Mouse (Mus musculus): ENCODE results near the gene Tbc1d17. TPM values are rescaled to one million over a fixed set of nuclear protein-coding genes. Genes with fewer than 3 reads are reported as not detected.

Tbc1d17 gene
- polyA plus RNA-seq, 1 experiment, result 46.7 TPM

GRCm38 (mm10) chr7:44894175-44894574 is 45.3 kb upstream of the Tbc1d17 start:
- Histone ChIP-seq H3K27me3 (ENCODE audit: control insufficient read depth, insufficient read depth, low read length, poor library complexity, severe bottlenecking) (no peaks in the 10 kb centered on the region), H3K4me1 (ENCODE audit: control insufficient read depth, insufficient read depth, low read length) (peaks cover 3% of the 10 kb centered on the region), H3K9ac (ENCODE audit: low read depth, poor library complexity, severe bottlenecking) (no peak overlapping the region), H3K36me3 (ENCODE audit: control insufficient read depth, insufficient read depth, low read length, poor library complexity, severe bottlenecking) (peaks cover 3% of the 10 kb centered on the region; the same call in 1 of the 2 replicates), H3K27ac (ENCODE audit: insufficient read depth, low read length) (no peak overlapping the region), H3K9me3 (replicated peaks; ENCODE audit: control insufficient read depth, insufficient read depth, low read length, poor library complexity, severe bottlenecking) (no peaks in the 10 kb centered on the region), H3K4me3 (ENCODE audit: low read depth, low read length) (no peak overlapping the region)
- TF ChIP-seq POLR2A (IDR thresholded peaks at IDR 0.05; ENCODE audit: insufficient read depth, low read length) (no peak), CTCF (IDR thresholded peaks at IDR 0.05; ENCODE audit: low read depth, low read length) (no peak), EP300 (IDR thresholded peaks at IDR 0.05; ENCODE audit: insufficient read depth, low read depth, low read length) (no peak)

- TF ChIP-seq CTCF (IDR thresholded peaks at IDR 0.05; ENCODE audit: low read depth, low read length) (no peak), EP300 (IDR thresholded peaks at IDR 0.05; ENCODE audit: insufficient read depth, low read depth, low read length) (no peak), POLR2A (IDR thresholded peaks at IDR 0.05; ENCODE audit: insufficient read depth, low read length) (no peak)
- Histone ChIP-seq H3K4me1 (ENCODE audit: control insufficient read depth, insufficient read depth, low read length) (peaks cover 3% of the 10 kb centered on the region), H3K36me3 (ENCODE audit: control insufficient read depth, insufficient read depth, low read length, poor library complexity, severe bottlenecking) (peaks cover 10% of the 10 kb centered on the region), H3K9me3 (replicated peaks; ENCODE audit: control insufficient read depth, insufficient read depth, low read length, poor library complexity, severe bottlenecking) (no peaks in the 10 kb centered on the region), H3K27me3 (ENCODE audit: control insufficient read depth, insufficient read depth, low read length, poor library complexity, severe bottlenecking) (no peaks in the 10 kb centered on the region), H3K27ac (ENCODE audit: insufficient read depth, low read length) (no peak overlapping the region), H3K4me3 (ENCODE audit: low read depth, low read length) (no peak overlapping the region), H3K9ac (ENCODE audit: low read depth, poor library complexity, severe bottlenecking) (no peak overlapping the region)
Observed at GRCm38 (mm10) chr7:44893197-44893596, 44.3 kb upstream of the Tbc1d17 start.

GRCm38 (mm10) chr7:44892276-44892921 is 43.5 kb upstream of the Tbc1d17 start, which contains the start of gene Med25:
Gene Med25, minus strand, starts transcription at chr7:44892712.
- TF ChIP-seq POLR2A (IDR thresholded peaks at IDR 0.05; ENCODE audit: insufficient read depth, low read length), result peak; percentile 55
- 0 out of 2 replicates have a peak, but pooled peaks have one; percentile 13 for TF ChIP-seq EP300 (IDR thresholded peaks at IDR 0.05; ENCODE audit: insufficient read depth, low read depth, low read length)
- TF ChIP-seq CTCF (IDR thresholded peaks at IDR 0.05; ENCODE audit: low read depth, low read length), result no peak
- Histone ChIP-seq H3K27me3 (ENCODE audit: control insufficient read depth, insufficient read depth, low read length, poor library complexity, severe bottlenecking) (no peaks in the 10 kb centered on the region), H3K4me1 (ENCODE audit: control insufficient read depth, insufficient read depth, low read length) (peaks cover 3% of the 10 kb centered on the region), H3K36me3 (ENCODE audit: control insufficient read depth, insufficient read depth, low read length, poor library complexity, severe bottlenecking) (peaks cover 10% of the 10 kb centered on the region), H3K4me3 (ENCODE audit: low read depth, low read length) (peak within 1 kb of the TSS; percentile 94), H3K9me3 (replicated peaks; ENCODE audit: control insufficient read depth, insufficient read depth, low read length, poor library complexity, severe bottlenecking) (no peaks in the 10 kb centered on the region), H3K27ac (ENCODE audit: insufficient read depth, low read length) (peak within 1 kb of the TSS; percentile 84), H3K9ac (ENCODE audit: low read depth, poor library complexity, severe bottlenecking) (peak within 1 kb of the TSS; percentile 82)

GRCm38 (mm10) chr7:44891611-44892010 is 42.7 kb upstream of the Tbc1d17 start:
- TF ChIP-seq CTCF (IDR thresholded peaks at IDR 0.05; ENCODE audit: low read depth, low read length), result no peak
- TF ChIP-seq POLR2A (IDR thresholded peaks at IDR 0.05; ENCODE audit: insufficient read depth, low read length), result no peak
- no peak for TF ChIP-seq EP300 (IDR thresholded peaks at IDR 0.05; ENCODE audit: insufficient read depth, low read depth, low read length)
- peaks cover 3% of the 10 kb centered on the region for H3K4me1 ChIP-seq (ENCODE audit: control insufficient read depth, insufficient read depth, low read length)
- peak overlapping the region; percentile 94 for H3K4me3 ChIP-seq (ENCODE audit: low read depth, low read length)
- no peaks in the 10 kb centered on the region for H3K27me3 ChIP-seq (ENCODE audit: control insufficient read depth, insufficient read depth, low read length, poor library complexity, severe bottlenecking)
- H3K9me3 ChIP-seq (replicated peaks; ENCODE audit: control insufficient read depth, insufficient read depth, low read length, poor library complexity, severe bottlenecking), result no peaks in the 10 kb centered on the region
- peak overlapping the region; percentile 82 for H3K9ac ChIP-seq (ENCODE audit: low read depth, poor library complexity, severe bottlenecking)
- no peak overlapping the region; the same call in 1 of the 2 replicates for H3K27ac ChIP-seq (ENCODE audit: insufficient read depth, low read length)
- peaks cover 10% of the 10 kb centered on the region for H3K36me3 ChIP-seq (ENCODE audit: control insufficient read depth, insufficient read depth, low read length, poor library complexity, severe bottlenecking)

- Histone ChIP-seq H3K4me3 (ENCODE audit: low read depth, low read length) (no peak overlapping the region), H3K4me1 (ENCODE audit: control insufficient read depth, insufficient read depth, low read length) (peaks cover 3% of the 10 kb centered on the region), H3K27me3 (ENCODE audit: control insufficient read depth, insufficient read depth, low read length, poor library complexity, severe bottlenecking) (no peaks in the 10 kb centered on the region), H3K9ac (ENCODE audit: low read depth, poor library complexity, severe bottlenecking) (no peak overlapping the region), H3K27ac (ENCODE audit: insufficient read depth, low read length) (no peak overlapping the region), H3K9me3 (replicated peaks; ENCODE audit: control insufficient read depth, insufficient read depth, low read length, poor library complexity, severe bottlenecking) (no peaks in the 10 kb centered on the region), H3K36me3 (ENCODE audit: control insufficient read depth, insufficient read depth, low read length, poor library complexity, severe bottlenecking) (peaks cover 10% of the 10 kb centered on the region)
- TF ChIP-seq CTCF (IDR thresholded peaks at IDR 0.05; ENCODE audit: low read depth, low read length), result no peak
- no peak for TF ChIP-seq POLR2A (IDR thresholded peaks at IDR 0.05; ENCODE audit: insufficient read depth, low read length)
- no peak for TF ChIP-seq EP300 (IDR thresholded peaks at IDR 0.05; ENCODE audit: insufficient read depth, low read depth, low read length)
Observed at GRCm38 (mm10) chr7:44890737-44891136, 41.9 kb upstream of the Tbc1d17 start.

GRCm38 (mm10) chr7:44890180-44890579 is 41.3 kb upstream of the Tbc1d17 start:
- Histone ChIP-seq H3K9ac (ENCODE audit: low read depth, poor library complexity, severe bottlenecking) (no peak overlapping the region), H3K27me3 (ENCODE audit: control insufficient read depth, insufficient read depth, low read length, poor library complexity, severe bottlenecking) (no peaks in the 10 kb centered on the region), H3K4me1 (ENCODE audit: control insufficient read depth, insufficient read depth, low read length) (peaks cover 3% of the 10 kb centered on the region), H3K36me3 (ENCODE audit: control insufficient read depth, insufficient read depth, low read length, poor library complexity, severe bottlenecking) (peaks cover 10% of the 10 kb centered on the region), H3K4me3 (ENCODE audit: low read depth, low read length) (no peak overlapping the region), H3K9me3 (replicated peaks; ENCODE audit: control insufficient read depth, insufficient read depth, low read length, poor library complexity, severe bottlenecking) (no peaks in the 10 kb centered on the region), H3K27ac (ENCODE audit: insufficient read depth, low read length) (no peak overlapping the region)
- TF ChIP-seq POLR2A (IDR thresholded peaks at IDR 0.05; ENCODE audit: insufficient read depth, low read length), result no peak
- TF ChIP-seq EP300 (IDR thresholded peaks at IDR 0.05; ENCODE audit: insufficient read depth, low read depth, low read length), result no peak
- no peak for TF ChIP-seq CTCF (IDR thresholded peaks at IDR 0.05; ENCODE audit: low read depth, low read length)
